Mouse (Mus musculus) layer of hippocampus, postnatal 10 days (tissue): ENCODE measurements around the gene Rabggtb. TPM values are rescaled to one million over a fixed set of nuclear protein-coding genes. Genes with fewer than 3 reads are reported as not detected.

ENCODE experiments used
- DNase-seq, 2 experiments: peaks; one replicate each; pipeline ENCODE4 v3.0.0; 2021; ENCODE audit warnings: low spot score in 2 of 2
- total RNA-seq, 2 experiments: library from RNA; stranded (reverse); gene quantifications; 2 replicates each; pipeline ENCODE4 v1.2.3; 2021

Gene Rabggtb
- total RNA-seq, 2 experiments from 2014 or later, result 73.5 to 80.8 TPM

DNA sequence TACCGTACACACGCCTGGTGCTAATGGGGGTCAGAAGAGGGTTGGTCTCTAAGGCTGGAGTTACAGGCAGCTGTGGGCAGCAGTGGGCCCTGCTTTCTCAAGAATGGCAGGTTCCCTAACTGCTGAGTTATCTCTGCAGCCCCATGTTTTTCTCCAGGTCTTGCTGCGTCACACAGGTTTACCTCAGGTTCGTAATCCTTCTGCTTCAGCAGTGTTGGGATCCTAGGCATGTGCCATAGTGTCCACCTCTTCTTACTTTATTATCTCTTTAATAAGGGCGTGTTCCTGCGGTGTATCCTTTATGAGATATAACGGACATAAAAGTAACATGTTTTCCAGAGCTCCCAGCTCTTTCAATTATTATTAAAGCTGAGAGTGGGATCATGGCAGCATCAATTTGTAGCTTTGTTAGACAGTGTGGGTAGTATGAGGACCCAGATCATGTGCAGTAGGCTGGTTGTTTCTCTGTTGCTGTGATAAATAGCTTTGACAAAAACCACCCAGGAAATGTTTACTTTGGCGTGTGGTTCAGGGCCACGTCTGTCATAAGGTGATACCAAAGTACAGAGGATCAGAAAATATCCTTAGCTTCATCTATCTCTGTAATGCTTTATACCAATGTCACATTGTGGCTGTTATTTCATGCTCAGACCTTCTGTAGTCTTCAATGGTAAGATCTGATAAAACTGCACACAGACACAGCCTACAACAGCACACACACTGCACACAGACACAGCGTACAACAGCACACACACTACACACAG lies 8.5 kb upstream of the Rabggtb start:
- DNase-seq, result no peak

DNA sequence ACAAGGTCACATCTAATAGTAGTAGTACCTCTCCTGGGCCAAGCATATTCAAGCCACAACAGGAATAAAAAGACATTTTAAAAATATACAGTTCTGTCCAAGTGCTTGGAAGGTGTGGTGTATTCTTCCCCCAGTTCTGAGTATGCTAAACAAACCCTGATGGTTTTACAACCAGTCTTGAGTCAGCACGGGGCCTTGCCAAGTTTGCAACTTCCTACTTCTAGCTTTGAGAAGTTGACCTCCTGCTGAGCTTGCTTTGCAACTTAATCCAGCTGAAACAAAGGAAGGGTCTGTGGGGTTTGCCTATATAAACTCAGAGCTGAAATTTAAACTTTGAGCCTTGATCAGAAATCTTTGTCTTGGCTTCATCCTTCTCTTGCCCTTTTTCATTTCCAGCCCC lies 4.4 kb upstream of the Rabggtb start:
- no peak for DNase-seq

DNA sequence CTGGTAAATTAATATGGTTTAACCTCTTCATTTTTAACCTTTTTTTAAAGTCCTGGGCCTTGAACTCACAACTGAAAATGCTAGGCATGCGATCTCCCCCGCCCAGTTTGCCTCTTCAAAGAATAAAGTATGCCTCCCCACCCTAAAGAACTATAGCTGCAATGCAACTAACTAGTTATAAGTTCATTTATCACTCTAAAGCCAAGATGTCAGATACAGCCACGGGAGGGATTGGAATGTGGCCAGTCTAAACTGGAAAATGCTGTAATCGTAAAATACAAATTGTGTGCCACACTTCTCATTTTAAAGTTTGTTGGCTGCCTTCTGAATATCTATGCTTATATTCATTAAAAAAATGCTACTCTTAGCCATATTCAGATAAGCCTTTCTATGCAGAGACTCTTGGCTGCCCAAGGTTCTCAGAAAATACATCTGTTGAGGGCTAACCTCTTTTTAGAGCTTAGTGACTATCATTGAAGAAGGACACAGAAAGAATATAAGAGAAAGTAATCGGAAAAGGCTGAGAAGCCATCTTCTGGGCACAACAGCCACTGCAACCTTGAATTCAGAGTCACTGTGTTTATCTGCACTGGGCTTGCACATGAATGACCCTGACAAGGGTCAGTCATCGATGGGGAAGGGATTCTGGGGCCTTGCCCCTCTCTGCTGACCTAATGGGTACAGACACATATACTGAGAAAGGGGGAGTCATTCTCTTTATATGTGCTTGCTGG lies 868 bp upstream of the Rabggtb start:
- no peak for DNase-seq

DNA sequence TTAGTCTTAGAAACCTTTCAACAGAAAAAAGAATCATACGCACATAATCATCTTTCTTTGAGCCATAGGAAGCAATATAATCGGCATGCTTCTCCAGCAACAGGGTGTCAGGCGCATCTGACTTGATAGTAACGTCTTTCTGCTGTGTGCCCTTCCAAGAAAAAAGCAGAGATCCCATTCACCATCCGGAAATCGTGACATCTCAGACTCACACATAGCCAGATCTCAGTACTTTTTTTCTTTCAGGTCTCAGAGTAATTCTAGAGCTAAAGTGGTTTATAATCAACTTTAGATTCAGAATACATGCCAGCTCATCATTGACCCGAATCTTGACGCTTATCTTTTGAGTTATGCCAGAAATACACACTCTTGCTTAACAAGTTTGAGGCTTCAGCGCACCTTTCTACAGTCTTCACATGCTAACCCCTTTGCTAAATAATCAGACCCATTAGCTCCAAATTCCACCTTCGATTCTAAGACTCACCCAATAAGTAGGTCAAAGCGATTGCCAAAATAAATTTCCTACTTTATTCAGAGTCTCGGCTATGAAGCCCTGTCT lies 848 bp downstream of the Rabggtb start:
- DNase-seq, result no peak

- no peak for DNase-seq
Measured at GRCm38 (mm10) chr3:153911197-153911881, 1.5 kb downstream of the Rabggtb start.

GRCm38 (mm10) chr3:153910489-153910888 lies 2.3 kb downstream of the Rabggtb start:
- no peak for DNase-seq

DNA sequence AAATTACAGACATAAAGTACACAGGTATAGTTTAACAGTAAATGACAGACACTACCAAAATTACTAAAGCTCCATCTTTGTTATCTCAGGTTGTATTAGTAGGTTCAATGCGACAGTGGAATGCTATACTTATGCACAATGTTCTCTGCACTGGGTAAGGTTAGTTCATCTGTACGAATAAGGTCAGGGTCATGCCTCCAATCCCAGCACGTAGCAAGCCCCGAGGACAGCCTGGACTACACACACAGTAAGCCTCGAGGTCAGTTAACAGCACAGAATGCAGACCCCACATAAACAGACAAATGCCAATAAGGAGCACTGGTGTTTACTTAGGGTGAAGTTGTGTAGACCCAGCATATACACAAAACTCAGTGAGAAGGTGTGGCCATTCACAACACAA lies 3.9 kb downstream of the Rabggtb start:
- DNase-seq, result no peak

DNA sequence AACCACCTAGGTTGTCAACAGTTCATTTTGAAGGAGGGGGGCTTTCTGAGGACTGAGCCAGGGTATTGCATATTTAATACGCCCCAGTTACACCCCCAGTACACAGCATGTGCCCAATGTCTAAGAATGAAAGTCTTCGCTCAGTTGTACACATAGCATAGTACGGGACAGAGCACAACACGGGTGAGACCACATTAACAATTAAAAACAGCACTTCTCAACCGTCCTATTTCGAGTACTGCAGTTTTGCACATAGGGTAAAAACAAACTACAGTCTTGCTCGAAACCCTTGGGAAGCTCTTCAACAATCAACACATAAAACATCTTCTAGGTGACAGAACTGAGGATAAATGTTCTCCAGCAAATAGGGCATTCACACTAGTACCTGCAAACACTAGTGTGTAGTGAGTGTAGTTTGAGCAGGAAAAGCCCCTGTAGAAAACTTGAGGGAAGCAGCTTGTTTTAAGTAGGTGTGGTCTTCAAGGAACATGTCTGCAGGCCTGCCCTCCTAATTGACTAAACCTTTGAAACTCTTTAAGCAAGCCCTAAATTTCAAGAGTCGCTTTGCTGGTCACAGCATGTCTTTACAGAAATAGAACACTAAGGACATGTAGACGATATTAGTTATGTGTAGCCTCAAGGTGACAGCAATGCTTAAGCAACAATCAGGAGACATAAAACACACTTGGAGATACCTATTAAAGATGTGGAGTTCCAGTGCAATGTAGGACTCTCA lies 6.5 kb downstream of the Rabggtb start, which contains the start of gene Msh4:
Gene Msh4 (minus strand): TSS at position 3 of the 736 bp plus-strand sequence.
- no peak for DNase-seq

DNA sequence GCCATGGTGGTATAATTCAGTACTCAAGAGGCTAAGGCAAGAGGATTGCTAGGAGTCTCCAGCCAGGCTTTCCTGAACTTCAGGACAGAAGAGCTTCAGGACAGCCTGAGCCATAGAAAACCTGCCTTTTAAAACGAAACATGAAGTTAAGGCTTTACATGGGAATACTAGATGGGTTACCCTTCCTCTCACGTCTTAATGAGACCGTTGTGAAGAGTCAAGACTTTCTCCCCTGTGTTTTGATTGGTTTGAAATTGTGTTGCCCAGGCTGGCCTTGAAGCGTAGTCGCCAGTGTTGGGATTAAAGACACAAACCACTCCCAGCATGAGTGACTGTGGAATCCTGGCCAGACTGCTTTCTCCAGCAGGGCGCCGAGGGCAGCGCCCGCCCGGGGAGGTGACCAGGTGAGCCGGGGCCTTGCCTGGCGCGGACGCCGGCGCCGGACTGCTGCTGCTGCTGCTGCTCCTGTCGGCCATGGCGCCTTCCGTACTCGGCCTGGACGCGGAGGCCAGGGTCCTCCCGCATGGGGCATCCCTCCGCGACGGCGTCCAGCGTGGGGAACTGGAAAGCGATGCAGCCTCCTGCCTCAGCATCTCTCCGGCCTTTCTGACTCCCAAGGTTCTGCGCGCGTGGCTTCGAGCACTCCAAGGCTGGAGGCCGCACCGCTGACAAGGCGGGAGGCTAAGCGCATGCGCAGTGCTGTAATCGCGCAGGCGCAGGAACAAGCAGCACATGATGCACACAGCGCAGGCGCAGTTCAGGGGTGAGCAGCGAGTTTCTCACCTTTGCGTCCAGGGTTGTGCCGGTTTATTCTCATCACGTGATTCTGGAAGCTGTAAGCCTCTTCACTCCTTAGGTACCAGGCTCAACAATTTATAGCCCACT lies 7.3 kb downstream of the Rabggtb start:
- no peak for DNase-seq

DNA sequence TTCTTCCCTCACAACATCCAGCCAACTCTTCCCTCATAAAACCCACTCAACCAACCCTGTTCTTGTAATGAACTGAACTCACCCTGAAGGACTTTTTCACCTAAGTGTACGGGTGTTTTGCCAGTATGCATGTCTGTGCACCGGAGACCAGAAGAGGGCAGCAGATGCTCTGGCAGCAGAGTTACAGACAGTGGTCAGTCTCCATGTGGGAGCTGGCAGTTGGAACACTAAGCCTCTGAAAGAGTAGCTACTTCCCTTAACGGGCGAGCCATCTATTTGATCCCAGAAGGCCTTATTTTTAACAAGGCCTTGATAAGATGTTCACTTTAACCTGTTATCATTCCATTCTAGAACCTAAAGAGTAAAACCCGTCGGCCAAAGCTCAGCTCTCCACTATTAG lies 8.2 kb downstream of the Rabggtb start:
- peak; percentile 41 to 53 for DNase-seq

- no peak for DNase-seq
Measured at GRCm38 (mm10) chr3:153902595-153902994, 10.2 kb downstream of the Rabggtb start.

DNA sequence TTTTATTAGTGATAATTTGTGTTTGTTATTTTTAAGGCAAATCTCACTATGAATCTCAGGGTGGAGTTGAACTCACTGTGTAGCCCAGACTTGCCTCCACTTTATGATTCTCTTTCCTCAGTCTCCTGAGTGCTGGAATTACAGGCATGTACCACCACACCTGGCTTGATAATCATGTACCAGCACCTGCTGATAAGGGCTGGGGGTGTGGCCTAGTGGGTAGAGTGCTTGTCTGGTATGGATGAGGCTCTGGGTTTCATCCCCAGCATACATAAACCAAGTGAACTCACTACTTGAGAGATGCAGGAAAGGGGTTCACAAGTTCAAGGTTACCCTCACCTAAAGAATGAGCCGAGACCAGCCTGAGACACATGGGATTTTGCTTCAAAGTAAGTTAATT lies 10.9 kb downstream of the Rabggtb start:
- no peak for DNase-seq

GRCm38 (mm10) chr3:153897216-153897615 lies 15.6 kb downstream of the Rabggtb start:
- no peak for DNase-seq

- DNase-seq, result no peak
Measured at GRCm38 (mm10) chr3:153895454-153895853, 17.4 kb downstream of the Rabggtb start.

DNA sequence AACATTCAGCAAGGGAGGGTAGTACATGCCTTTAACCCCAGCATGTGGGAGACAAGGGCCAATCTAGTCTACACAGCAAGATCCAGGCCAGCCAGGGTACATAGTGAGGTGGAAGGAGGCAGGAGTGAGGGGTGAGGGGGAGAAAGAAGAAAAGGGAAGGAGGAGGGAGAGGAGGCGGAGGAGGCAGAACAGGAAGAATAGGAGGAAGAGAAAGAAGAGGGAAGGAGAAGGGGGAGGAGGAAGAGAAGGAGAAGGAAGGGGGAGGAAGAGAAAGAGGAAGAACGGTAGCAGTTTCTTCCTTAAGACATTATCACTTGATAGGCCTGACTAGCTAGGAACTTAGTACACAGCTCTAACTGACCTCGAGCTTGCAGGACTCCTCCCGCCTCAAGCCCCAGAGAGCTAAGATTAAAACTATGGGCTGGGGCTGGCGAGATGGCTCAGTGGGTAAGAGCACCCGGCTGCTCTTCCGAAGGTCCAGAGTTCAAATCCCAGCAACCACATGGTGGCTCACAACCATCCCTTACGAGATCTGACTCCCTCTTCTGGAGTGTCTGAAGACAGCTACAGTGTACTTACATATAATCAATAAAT lies 23.5 kb downstream of the Rabggtb start:
- no peak for DNase-seq

GRCm38 (mm10) chr3:153888141-153888540 lies 24.7 kb downstream of the Rabggtb start:
- DNase-seq, result no peak

- DNase-seq, result no peak
Measured at GRCm38 (mm10) chr3:153886296-153886695, 26.5 kb downstream of the Rabggtb start.

DNA sequence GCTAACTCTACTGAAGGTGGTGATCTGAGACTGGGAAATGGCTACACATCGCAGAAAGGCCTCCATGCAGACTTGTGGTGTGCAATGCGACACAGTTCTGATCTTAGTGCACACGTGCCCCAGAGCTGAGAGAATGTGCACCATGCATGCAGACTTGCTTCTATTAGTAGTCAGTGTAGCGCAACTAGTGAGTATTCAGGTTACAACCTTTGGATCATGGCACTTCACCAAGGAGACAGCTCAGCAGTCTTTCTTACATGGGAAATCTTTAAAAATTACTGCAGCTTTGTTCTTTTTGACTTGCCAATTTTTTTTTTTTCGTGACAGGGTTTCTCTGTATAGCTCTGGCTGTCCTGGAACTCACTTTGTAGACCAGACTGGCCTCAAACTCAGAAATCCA lies 41.4 kb downstream of the Rabggtb start:
- no peak for DNase-seq
